Mouse (Mus musculus) cortical plate, adult 2 months (tissue): Measurements from ENCODE around the gene Ncor1.

Experiments used
- CTCF ChIP-seq: fragments of 200-500 bp; IDR thresholded peaks from 2 replicates; pipeline ENCODE4 v1.5.1; 2011; ENCODE audit warnings: mild to moderate bottlenecking, control low read depth, low read length; ENCODE audit not compliant: insufficient read depth; ENCODE audit errors: extremely low read depth
- POLR2A ChIP-seq: fragments of 200-500 bp; IDR thresholded peaks from 2 replicates; pipeline ENCODE4 v1.6.1; 2011; ENCODE audit warnings: mild to moderate bottlenecking, low read length, control low read depth; ENCODE audit not compliant: insufficient read depth; ENCODE audit errors: extremely low read depth

GRCm38 (mm10) chr11:62388331-62388679 lies 70.0 kb downstream of the Ncor1 start:
- TF ChIP-seq POLR2A, result no peak
- no peak for TF ChIP-seq CTCF
